Mouse (Mus musculus) C2C12 (cell line): Measurements from ENCODE around the gene Nfia.

Experiments
- CEBPB ChIP-seq: IDR thresholded peaks from one replicate; pipeline ENCODE4 v1.6.1; 2011; ENCODE audit warnings: low read depth, mild to moderate bottlenecking, control low read depth, moderate library complexity
- CTCF ChIP-seq: IDR thresholded peaks from one replicate; pipeline ENCODE4 v1.5.1; 2011; ENCODE audit not compliant: control insufficient read depth, insufficient read depth, insufficient read length
- FOSL1 ChIP-seq: IDR thresholded peaks from one replicate; pipeline ENCODE4 v1.8.0; 2011; ENCODE audit warnings: mild to moderate bottlenecking, low read length; ENCODE audit not compliant: poor library complexity, insufficient read depth, severe bottlenecking
- MAX ChIP-seq: IDR thresholded peaks from one replicate; pipeline ENCODE4 v1.6.1; 2011; ENCODE audit warnings: mild to moderate bottlenecking, control low read depth
- USF1 ChIP-seq: IDR thresholded peaks from one replicate; pipeline ENCODE4 v1.6.1; 2011; ENCODE audit warnings: low read depth, mild to moderate bottlenecking, control low read depth, moderate library complexity

- TF ChIP-seq CTCF: no peak
- no peak for TF ChIP-seq MAX
- TF ChIP-seq USF1: no peak
- TF ChIP-seq CEBPB: no peak
- TF ChIP-seq FOSL1: no peak
Measured at GRCm38 (mm10) chr4:98105971-98106370, 333.4 kb downstream of the Nfia start.
